Mouse (Mus musculus) spleen, adult 2 months (tissue): ENCODE results near the gene Arfgap3. TPM values are rescaled to one million over a fixed set of nuclear protein-coding genes. Genes with fewer than 3 reads are reported as not detected.

Experiments
- DNase-seq, 2 experiments: peaks; one replicate each; pipeline versions ENCODE4 v3.0.0 to v3.0.0-alpha.2; 2012 to 2021; ENCODE audit warnings: low spot score in 2 of 2, low read depth in 1 of 2
- H3K27ac ChIP-seq: fragments of 200-500 bp; 2 replicates; pipeline ENCODE4 v1.5.1; 2012; ENCODE audit warnings: low read length, inconsistent platforms; ENCODE audit not compliant: insufficient read depth
- H3K27me3 ChIP-seq: fragments of 200-500 bp; 2 replicates; pipeline ENCODE4 v1.6.1; 2012; ENCODE audit warnings: mild to moderate bottlenecking, moderate library complexity, low read length, inconsistent platforms; ENCODE audit not compliant: control insufficient read depth, insufficient read depth
- H3K36me3 ChIP-seq: fragments of 200-500 bp; 2 replicates; pipeline ENCODE4 v1.6.1; 2012; ENCODE audit warnings: mild to moderate bottlenecking, low read length, inconsistent platforms; ENCODE audit not compliant: control insufficient read depth, insufficient read depth
- H3K4me1 ChIP-seq: fragments of 200-500 bp; 2 replicates; pipeline ENCODE4 v1.6.1; 2011; ENCODE audit warnings: inconsistent platforms; ENCODE audit not compliant: control insufficient read depth, insufficient read depth, insufficient read length
- H3K4me3 ChIP-seq: fragments of 200-500 bp; 2 replicates; pipeline ENCODE4 v1.5.1; 2011; ENCODE audit warnings: mild to moderate bottlenecking, inconsistent platforms; ENCODE audit not compliant: insufficient read depth, insufficient read length; ENCODE audit errors: extremely low read depth
- CTCF ChIP-seq: fragments of 200-500 bp; IDR thresholded peaks from 2 replicates; pipeline ENCODE4 v1.5.1; 2011; ENCODE audit warnings: mild to moderate bottlenecking, inconsistent platforms; ENCODE audit not compliant: insufficient read depth, insufficient read length, insufficient replicate concordance; ENCODE audit errors: extremely low read depth
- POLR2A ChIP-seq: fragments of 200-500 bp; IDR thresholded peaks from 2 replicates; pipeline ENCODE4 v1.6.1; 2011; ENCODE audit warnings: low read depth, low read length, inconsistent platforms
- WGBS: fragments of 180-500 bp; shearing (Covaris S2); methylation state at CpG from one replicate; pipeline ENCODE4 v1.1.7; 2018; 5-methylcytosine and 5-hydroxymethylcytosine counted together
- polyA plus RNA-seq: library from polyadenylated mRNA; depleted of rRNA; stranded (reverse); fragments of >200 nt; gene quantifications from 2 replicates; pipeline ENCODE4 v1.2.3, GENCODE M21; 2012

Arfgap3 gene
- polyA plus RNA-seq, 1 experiment = 14.6 TPM

- TF ChIP-seq CTCF (no peak), POLR2A (no peak)
- H3K4me3 ChIP-seq = no peak overlapping the region
- 85% methylated on average over 8 of the region's 8 CpGs for WGBS
- H3K36me3 ChIP-seq = no peaks in the 10 kb centered on the region
- peaks cover 3% of the 10 kb centered on the region; the same call in 1 of the 2 replicates for H3K4me1 ChIP-seq
- no peaks in the 10 kb centered on the region for H3K27me3 ChIP-seq
- no peak for DNase-seq
- H3K27ac ChIP-seq = peak overlapping the region; percentile 76
Observed at GRCm38 (mm10) chr15:83293706-83294645, 56.1 kb downstream of the Arfgap3 start.

GRCm38 (mm10) chr15:83293144-83293543 is 56.9 kb downstream of the Arfgap3 start:
- TF ChIP-seq POLR2A (no peak), CTCF (no peak)
- Histone ChIP-seq H3K36me3 (no peaks in the 10 kb centered on the region), H3K4me1 (peaks cover 3% of the 10 kb centered on the region; the same call in 1 of the 2 replicates), H3K4me3 (no peak overlapping the region), H3K27me3 (no peaks in the 10 kb centered on the region), H3K27ac (peak overlapping the region; percentile 76)
- WGBS = 78% methylated on average over 6 of the region's 6 CpGs
- no peak for DNase-seq

GRCm38 (mm10) chr15:83292261-83293056 is 57.6 kb downstream of the Arfgap3 start:
- peak overlapping the region; percentile 73 for H3K27ac ChIP-seq
- H3K27me3 ChIP-seq = no peaks in the 10 kb centered on the region
- WGBS = 70% methylated on average over 13 of the region's 13 CpGs
- no peaks in the 10 kb centered on the region for H3K36me3 ChIP-seq
- no peak for DNase-seq
- H3K4me3 ChIP-seq = no peak overlapping the region
- TF ChIP-seq POLR2A = no peak
- TF ChIP-seq CTCF = no peak
- H3K4me1 ChIP-seq = peaks cover 3% of the 10 kb centered on the region; the same call in 1 of the 2 replicates

GRCm38 (mm10) chr15:83290899-83291298 is 59.1 kb downstream of the Arfgap3 start:
- WGBS = 90% methylated on average over 2 of the region's 2 CpGs
- H3K36me3 ChIP-seq = no peaks in the 10 kb centered on the region
- TF ChIP-seq POLR2A (no peak), CTCF (no peak)
- H3K4me3 ChIP-seq = no peak overlapping the region
- no peaks in the 10 kb centered on the region for H3K27me3 ChIP-seq
- no peak overlapping the region for H3K27ac ChIP-seq
- no peak for DNase-seq
- H3K4me1 ChIP-seq = peaks cover 3% of the 10 kb centered on the region; the same call in 1 of the 2 replicates

GRCm38 (mm10) chr15:83284828-83285227 is 65.2 kb downstream of the Arfgap3 start:
- Histone ChIP-seq H3K27ac (no peak overlapping the region), H3K36me3 (no peaks in the 10 kb centered on the region), H3K4me1 (no peaks in the 10 kb centered on the region), H3K4me3 (no peak overlapping the region), H3K27me3 (no peaks in the 10 kb centered on the region)
- WGBS = 82% methylated on average over 8 of the region's 8 CpGs
- DNase-seq = no peak
- TF ChIP-seq CTCF = no peak
- no peak for TF ChIP-seq POLR2A

- DNase-seq = no peak
- Histone ChIP-seq H3K27ac (no peak overlapping the region), H3K4me3 (no peak overlapping the region), H3K27me3 (no peaks in the 10 kb centered on the region), H3K4me1 (no peaks in the 10 kb centered on the region), H3K36me3 (no peaks in the 10 kb centered on the region)
- TF ChIP-seq CTCF (no peak), POLR2A (no peak)
- 76% methylated on average over 5 of the region's 5 CpGs for WGBS
Observed at GRCm38 (mm10) chr15:83282397-83282796, 67.7 kb downstream of the Arfgap3 start.
